Mouse (Mus musculus) spleen, postnatal 14 days (tissue): ENCODE data around the gene Pax5.
"Not testable (repeated sequence)": the region's sequence is repeated elsewhere in the genome, so short reads cannot be mapped to it uniquely, and the experiment has no call there.

Experiments used
- DNase-seq, 2 experiments: peaks; one replicate each; pipeline ENCODE4 v3.0.0; 2021 to 2022; ENCODE audit warnings: low spot score in 2 of 2

Pax5 gene

DNA sequence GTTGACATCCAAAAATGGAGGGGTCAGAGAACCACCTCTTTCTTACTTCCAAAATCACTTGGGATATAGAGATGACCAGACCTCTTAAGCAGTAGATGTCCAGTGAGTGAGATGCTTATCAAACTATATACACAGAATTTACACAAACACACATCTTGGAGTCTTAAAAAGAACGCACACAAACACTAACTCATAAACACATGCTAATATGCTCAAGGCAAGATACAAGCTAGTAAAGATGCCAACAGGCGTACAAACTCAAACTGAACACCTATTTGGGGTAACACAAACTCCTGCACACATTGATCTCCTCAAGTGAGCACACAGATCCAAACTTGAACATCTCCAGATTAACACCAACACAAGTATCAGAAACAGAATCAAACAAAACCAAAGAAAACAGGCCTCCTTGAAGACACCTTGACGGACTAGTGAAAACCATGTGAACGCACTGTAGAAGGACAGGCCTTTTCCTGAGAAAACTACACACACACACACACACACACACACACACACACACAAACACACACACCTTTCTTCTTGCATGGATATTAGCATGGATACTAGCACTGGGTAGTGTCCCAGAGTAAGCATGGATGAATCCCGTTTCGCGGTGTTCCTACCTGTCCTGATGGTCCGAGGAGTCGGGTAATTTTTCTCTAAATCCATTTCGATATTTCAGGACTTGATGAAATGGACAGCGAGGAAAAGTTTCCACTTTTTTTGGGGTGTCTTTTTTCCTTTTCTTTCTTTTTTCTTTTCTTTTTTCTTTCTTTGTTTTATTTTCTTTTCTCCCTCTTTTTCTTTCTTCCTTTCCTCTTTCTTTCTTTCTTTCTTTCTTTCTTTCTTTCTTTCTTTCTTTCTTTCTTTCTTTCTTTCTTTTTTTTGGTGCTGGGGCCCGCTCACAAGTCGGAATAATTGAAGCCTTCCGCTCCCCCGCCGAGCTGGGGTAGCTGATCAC lies at the start of gene Pax5:
Gene Pax5 (minus strand): TSS at position 748 of the 961 bp plus-strand sequence.
- no peak for DNase-seq

- DNase-seq, result not testable (repeated sequence)
Observed at GRCm38 (mm10) chr4:44757131-44757530, 46.8 kb upstream of the Pax5 start.

DNA sequence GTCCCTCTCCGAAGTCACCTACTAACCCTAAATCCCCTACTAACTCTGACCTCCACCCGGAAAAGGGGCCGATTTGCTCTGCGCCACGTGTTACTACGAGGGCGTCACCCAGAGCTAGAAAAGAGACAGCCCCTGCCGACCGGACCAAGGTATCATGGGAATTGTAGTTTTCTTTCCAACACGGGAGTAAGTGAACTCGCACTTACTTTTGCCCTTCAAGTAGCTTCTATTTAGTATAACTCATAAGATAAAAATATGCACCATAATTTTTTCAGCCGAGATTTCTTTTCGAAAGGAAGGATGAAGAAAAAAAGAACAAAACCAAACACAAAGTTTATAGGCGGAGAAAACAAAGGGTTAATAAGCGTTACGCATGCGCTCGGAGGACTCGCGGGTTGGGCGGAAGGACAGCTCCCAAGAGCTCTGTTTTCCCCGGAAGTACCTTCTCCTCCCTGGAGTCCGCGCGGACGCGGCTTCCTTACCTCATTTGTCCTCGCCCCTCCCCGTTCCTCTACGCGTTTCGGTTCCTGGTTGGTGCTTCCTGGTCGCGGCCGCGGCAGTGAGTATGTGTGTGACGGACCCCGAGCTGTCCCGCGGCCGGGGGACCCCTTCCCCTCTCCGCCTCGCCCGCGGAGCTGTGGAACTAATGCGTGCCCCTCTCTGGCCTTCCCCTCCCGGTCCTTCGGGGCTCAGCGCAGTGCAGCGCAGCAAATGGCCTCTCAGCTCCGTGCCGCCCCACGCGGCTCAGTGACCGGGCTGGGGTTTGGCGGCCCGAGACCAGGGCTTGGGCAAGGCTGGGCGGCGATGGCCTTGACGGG lies 46.1 kb upstream of the Pax5 start:
- DNase-seq, result peak; percentile 78 to 79

- DNase-seq, result no peak
Observed at GRCm38 (mm10) chr4:44755553-44756133, 45.4 kb upstream of the Pax5 start, which contains the start of gene Zcchc7. Gene Zcchc7 (plus strand): TSS chr4:44755877.

DNA sequence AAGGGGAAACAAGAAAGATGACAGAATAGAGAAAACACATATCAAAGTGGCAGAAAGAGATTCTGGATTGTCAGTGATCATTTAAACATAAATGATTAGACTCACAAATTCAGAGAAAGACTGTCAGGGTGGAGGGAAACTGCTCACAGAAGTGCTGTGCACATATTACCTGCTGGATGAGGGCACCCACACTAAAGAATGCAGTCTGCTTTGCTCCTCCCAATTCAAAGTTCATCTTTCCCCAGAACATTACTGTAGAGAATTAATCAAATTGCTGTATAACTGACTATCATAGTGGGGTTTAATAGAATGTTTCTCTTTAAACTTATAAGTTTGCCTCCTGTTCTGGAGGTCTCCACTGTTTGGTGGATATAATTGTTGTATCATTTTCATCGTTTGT lies 30.2 kb upstream of the Pax5 start:
- DNase-seq, result no peak

DNA sequence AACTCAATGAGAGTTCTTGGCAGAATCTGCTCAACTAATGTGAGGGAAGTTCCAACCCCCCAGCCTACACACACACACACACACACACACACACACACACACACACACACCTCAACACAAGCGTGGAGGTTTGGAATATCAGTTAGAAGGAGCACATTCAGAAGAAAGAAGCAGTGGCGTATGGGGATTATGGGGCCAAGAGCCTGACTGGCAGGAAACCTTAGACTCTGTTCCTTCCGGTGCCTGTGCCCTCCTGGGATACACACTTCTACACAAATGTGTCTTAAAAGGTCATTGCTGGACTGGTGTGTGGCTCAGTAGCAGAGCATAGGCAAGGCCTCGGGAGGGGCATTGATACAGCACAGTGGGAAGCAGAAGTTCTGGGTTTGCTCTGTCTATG lies 10.9 kb upstream of the Pax5 start:
- no peak for DNase-seq

GRCm38 (mm10) chr4:44720046-44720445 lies 9.8 kb upstream of the Pax5 start:
- DNase-seq, result no peak

- no peak for DNase-seq
Observed at GRCm38 (mm10) chr4:44717676-44718075, 7.4 kb upstream of the Pax5 start.

DNA sequence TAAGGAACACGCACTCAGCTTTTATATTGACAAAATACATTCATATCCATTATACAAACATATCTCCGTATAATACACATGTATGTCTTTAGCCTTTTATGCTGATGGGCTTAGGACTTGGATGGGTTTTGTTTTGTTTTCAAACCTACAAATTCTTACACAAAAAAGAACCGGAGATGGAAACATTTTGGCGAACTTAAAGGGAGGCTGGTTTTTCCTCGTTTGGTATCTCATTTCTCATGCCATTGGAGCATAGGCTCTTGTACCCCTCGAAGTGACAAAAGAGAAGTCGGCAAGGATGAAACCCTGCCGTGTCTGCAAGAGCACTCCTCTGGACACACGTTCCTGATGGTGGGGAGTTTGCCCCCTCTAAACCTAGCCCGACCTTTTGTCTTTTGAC lies 6.1 kb upstream of the Pax5 start:
- DNase-seq, result no peak

DNA sequence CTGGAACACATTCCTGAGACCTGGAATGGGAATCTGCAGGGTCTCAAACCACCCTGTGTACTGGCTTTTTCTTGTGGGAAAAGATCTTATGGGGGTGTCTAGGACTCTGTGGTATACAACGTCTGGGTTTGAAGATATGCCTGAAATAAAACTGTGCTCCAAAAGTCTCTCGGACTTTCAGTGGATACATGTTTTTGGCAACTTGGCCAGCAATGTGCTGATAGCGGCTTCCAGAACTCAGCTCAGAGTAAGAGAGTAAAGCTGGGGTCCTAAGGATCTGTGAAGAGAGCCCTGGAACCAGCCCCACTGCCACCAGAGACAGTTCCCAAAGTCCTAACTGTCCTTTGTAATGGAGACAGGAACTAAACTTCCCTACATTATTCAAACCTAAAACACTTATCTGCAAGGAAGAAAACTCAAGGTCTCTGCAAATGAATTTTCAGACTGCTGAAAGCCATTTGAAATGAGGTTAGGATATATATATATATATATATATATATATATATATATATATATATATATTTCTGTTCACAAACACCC lies 5.4 kb upstream of the Pax5 start:
- no peak for DNase-seq

- no peak for DNase-seq
Observed at GRCm38 (mm10) chr4:44714111-44714621, 3.9 kb upstream of the Pax5 start.

DNA sequence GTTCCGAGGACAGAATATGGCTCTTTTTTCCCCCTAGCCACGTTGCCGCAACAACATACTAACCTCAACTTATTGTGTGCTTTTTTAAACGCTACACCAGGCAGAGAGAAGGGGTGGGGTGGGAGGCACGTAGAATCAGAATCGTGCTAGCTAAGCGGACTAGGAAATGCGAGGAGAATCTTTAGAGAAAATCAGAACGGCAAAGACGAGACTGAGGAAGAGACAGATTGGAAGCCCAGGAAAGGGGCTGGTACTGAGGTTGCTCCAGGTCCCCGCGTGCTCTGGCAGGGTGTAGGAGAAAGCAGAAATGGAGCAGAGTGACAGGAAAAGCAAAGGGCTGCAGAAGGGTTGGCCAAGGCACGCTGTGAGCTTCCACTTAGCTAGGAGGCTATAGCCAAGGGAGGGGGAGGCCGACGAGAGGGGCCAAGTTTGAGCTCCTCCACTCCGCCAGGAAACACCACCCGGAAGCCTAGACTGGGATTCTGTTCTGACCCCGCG lies 3.3 kb upstream of the Pax5 start:
- no peak for DNase-seq

DNA sequence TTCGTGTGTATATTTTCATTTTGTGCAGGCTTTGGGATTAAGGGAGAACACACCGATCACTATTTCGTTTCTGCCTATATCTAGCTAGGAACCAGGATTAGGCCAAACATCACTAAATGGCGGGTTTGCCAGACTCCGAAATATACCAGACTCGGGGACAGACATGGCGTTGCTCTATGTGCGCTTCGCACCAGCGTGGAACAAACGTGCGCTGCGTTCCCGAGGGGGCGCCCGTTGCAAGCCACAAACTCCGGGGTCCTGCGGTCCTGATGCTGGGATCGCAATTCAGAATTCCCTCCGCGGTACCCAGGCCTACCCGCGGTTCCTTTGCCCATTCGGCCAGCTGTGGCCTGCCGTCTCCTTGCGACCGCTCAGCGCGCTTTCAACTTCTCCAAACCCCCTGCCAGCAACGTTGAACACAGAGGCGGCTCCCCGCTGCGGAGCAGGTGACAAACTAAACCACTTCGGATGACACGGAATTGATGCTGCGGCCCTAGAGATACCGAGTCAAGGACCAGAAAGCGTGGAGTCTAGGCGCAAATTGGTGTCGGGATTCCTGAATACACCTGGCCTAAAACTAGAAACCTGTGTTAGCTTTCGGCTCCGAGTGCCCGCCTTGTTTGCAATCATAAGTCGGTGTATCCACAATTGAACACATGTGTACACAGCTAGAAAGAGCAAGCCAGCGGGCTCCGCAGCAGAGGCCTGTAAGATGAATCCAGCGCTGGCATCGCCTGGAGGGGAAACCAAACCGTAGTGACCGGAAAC lies 2.7 kb upstream of the Pax5 start:
- DNase-seq, result peak; percentile 31 to 48

GRCm38 (mm10) chr4:44712051-44712700 lies 1.9 kb upstream of the Pax5 start:
- DNase-seq, result no peak

GRCm38 (mm10) chr4:44711136-44711900 lies 1.0 kb upstream of the Pax5 start:
- no peak for DNase-seq

- DNase-seq, result peak; percentile 39 to 56
Observed at GRCm38 (mm10) chr4:44710701-44711097, 412 bp upstream of the Pax5 start.

DNA sequence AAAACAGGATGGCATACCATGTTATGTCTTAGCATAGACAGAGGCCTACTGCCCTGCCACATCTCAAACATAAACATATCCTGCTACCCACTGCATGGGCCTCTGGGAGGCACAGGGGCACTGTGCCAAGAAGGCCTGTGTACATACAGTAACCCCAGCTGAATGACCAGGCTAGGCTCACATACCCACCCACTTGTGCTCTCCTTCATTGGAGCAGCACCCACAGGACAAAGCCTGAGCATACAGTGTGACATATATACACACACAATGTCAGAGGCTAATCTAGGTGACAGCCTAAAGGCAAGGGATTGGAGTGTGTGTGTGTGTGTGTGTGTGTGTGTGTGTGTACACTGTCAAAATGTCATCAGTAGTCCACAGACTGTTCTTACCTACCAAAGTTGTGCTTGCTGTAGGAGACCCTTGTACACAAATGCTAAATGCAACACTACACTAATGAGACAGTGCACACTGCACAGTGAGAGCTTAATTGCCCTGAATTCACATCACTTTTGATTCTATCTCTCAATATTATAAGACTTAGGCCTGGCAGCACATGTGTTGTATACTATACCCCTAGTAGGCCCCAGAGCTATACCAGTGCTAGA lies 1.1 kb downstream of the Pax5 start:
- DNase-seq, result peak in 1 of 2 experiments; percentile 32

GRCm38 (mm10) chr4:44708311-44708710 lies 2.0 kb downstream of the Pax5 start:
- DNase-seq, result no peak

GRCm38 (mm10) chr4:44706865-44707264 lies 3.4 kb downstream of the Pax5 start:
- DNase-seq, result no peak
